Mouse (Mus musculus) CD8-positive naive resting alpha-beta T cell, adult 2 months (primary cell): Measurements from ENCODE around the gene Mon2.
"Not testable (repeated sequence)": the region's sequence is repeated elsewhere in the genome, so short reads cannot be mapped to it uniquely, and the experiment has no call there.

Source experiments
- DNase-seq, 2 experiments: peaks; one replicate each; pipeline ENCODE4 v3.0.0; 2022; ENCODE audit warnings: low read depth in 2 of 2, low spot score in 2 of 2

Mon2 gene

DNA sequence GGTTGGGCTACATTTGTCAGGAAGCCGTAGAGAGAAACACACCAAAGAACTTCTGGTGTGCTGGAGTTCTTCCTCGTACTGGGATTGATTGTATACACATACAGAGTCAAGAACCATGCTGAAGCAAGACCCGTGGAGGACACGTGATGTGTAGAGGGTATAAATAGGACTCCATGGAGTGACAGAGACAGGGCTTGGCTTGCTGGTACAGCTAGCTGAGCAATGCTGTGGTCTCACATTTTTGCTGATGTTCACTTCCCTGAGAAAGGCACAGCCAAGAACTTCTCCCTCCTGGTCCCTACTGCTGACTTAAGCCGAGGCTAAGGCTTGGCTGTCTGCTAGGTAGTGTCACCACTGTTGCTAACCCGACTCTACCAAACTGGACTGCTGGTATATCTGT, 15.5 kb downstream of the Mon2 start:
- DNase-seq, result no peak

DNA sequence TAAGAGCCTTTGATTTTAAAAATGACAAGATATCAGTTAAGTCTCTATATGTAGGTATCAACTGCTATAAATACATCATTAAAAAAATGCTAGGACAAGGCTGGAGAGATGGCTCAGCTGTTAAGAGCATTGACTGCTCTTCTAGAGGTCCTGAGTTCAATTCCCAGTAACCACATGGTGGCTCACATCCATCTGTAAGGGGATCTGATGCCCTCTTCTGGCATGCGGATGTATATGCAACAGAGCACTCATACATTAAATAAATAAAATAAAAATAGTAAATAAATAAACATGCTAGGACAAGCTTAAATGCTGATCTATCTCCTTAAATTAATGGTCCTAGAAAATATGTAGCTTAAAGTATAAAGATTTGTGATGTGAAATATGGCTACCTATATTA, 19.2 kb downstream of the Mon2 start:
- DNase-seq, result no peak

- no peak for DNase-seq
These were observed 19.8 kb downstream of the Mon2 start for GRCm38 (mm10) chr10:123056463-123056862.

GRCm38 (mm10) chr10:123055205-123056000, 20.9 kb downstream of the Mon2 start:
- no peak for DNase-seq

GRCm38 (mm10) chr10:123053557-123053956, 22.7 kb downstream of the Mon2 start:
- DNase-seq, result no peak

DNA sequence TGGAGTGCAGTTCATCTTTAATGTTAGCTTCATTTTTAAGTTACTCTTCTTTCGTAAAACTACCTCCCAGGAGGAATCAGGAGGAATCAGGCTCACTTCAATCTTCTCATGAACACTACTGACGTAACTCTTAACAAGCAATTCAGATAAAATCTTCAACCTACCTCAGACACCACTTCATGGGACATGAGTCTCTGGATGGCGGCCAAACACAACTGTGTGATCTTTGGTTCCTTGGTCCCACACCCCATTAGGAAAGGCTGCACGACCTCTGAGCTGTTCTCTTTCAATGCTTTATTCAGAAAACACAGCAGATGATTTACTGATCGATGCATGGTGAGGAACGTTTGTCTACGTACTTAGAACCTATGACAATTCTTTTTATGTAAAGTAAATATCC, 24.3 kb downstream of the Mon2 start:
- no peak for DNase-seq

DNA sequence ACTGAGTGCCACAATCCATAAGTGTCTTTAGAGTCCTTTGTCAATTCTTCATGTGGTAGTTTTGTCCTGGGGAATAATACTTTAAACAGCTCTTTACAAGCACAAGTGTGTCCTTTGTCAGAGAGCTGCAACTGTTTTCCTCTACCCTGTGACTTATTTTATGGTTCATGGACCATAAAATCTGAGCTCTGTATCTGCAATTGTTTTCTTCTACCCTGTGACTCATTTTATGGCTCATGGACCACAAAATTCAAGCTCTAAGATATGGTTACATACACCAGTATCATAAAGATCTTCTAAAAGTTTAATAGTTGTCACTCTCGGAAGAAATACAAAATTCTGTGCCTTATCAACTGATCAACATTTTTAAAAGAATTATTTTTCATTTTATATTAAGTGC, 27.6 kb downstream of the Mon2 start:
- no peak for DNase-seq

GRCm38 (mm10) chr10:123039936-123040335, 36.4 kb downstream of the Mon2 start:
- no peak for DNase-seq

- DNase-seq, result no peak
These were observed 44.1 kb downstream of the Mon2 start for GRCm38 (mm10) chr10:123032078-123032646.

DNA sequence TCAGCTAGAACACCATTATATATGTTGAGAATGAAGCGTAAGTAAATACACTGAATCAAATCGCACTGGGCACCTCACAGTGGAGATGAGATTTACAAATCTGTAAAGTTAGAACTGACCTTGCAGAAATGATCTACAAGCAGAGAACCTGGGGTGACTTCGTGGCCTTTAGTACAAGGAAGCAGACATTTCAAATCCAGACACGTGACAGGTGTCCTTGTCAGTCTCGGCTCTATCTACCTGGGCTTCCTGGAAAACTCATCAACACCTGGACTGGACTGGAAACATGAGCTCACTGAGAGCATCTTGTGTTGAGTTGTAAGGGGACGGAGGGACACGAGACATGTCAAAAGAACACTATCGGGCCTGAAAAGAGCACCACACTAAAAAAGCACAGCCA, 44.9 kb downstream of the Mon2 start:
- no peak for DNase-seq

GRCm38 (mm10) chr10:123030589-123030988, 45.7 kb downstream of the Mon2 start:
- no peak for DNase-seq

GRCm38 (mm10) chr10:123028949-123029348, 47.4 kb downstream of the Mon2 start:
- no peak for DNase-seq

DNA sequence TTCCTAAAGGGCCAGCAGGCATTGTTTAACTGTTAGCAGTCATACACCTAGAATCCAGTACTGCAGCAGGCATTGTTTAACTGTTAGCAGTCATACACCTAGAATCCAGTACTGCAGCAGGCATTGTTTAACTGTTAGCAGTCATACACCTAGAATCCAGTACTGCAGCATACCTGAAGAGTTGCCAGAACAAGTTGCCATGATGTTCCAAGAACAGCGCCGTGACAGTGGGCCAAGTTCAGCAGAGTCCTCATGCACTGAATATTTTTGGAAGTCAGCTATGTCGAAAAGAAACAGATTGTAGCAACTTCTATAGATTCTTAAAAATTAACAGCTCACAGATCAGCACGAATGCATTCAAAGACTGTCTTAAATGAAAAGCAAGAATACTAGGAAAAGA, 49.6 kb downstream of the Mon2 start:
- not testable (repeated sequence) for DNase-seq

GRCm38 (mm10) chr10:123013435-123013834, 62.9 kb downstream of the Mon2 start:
- no peak for DNase-seq

- DNase-seq, result no peak
These were observed 64.9 kb downstream of the Mon2 start for GRCm38 (mm10) chr10:123011421-123011820.

DNA sequence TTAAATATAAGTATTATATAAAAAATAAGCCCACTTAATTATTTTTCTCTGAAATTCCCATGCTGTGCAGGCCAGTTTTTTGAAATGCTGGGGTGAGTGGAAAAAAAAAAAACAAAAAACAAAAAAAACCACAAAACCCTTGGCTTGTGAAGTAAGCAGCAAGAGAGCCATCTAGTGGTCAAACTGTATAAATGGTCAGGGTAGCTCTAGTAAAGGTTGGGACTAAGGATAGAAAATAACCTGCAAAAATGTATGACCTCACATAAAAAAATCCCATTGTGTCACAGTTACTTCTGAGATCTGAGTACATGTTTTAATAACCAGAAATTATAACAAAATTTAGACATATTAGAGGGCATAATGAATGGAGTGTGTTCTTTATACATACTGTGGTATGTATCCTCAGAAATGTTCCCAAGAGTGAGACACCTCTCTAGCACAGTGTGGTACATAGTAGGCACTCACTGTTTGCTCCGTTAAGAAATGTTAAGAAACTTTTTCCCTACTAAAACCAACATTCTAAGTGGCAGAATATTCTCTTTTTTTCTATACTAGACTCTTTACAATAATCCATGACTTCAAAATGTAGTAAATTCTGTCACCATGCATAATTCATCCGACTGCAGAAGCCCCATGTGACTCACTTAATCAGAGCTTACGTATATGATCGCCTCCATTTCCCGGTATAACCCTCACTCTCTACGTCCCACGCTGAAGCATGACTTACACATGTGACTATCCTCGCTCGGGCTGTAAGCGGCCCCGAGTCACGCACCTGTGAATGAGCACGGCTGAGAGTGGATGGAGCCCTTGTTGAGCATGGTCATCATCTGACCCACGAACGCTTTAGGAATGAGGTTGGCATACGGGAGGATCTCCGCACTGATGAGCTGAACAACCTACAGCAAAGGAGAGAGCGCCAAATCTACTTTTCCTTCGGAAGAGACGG, 70.8 kb downstream of the Mon2 start:
- peak in 1 of 2 experiments; percentile 17 for DNase-seq

DNA sequence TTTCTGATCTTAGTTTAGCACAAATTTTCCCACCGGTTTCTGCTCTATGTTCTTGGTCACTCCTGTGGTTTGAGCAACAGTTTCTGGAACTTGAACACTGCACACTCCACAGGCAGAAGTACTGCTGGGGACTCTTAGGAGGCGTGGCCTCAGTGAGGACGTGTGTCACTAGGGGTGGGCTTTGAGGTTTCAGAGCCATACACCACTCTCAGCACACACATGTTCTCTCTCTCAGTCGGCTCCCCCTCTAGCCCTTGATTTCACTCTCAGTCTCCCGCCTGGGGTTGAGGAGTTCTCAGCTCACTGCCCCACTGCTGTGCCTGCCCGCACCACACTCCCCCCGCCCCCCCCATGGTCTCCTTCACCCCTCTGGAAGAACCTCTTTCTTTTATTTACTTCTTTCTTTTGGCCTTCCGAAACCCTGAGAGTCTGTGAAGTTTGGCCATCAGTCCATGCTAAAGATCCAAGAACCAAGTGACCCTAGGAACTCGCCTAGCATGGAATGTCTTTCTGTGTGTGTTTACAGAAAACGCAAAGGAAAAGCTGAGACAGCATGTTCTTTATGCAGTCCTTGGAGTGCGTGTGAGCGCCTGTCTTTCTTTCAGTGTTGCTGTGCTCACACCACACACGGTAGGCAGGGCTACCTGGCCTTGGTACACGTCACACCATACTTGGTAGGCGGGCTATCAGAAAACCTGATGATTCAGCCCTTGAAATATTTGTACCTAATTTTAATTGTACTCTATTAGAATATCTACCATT, 71.6 kb downstream of the Mon2 start:
- DNase-seq, result no peak

DNA sequence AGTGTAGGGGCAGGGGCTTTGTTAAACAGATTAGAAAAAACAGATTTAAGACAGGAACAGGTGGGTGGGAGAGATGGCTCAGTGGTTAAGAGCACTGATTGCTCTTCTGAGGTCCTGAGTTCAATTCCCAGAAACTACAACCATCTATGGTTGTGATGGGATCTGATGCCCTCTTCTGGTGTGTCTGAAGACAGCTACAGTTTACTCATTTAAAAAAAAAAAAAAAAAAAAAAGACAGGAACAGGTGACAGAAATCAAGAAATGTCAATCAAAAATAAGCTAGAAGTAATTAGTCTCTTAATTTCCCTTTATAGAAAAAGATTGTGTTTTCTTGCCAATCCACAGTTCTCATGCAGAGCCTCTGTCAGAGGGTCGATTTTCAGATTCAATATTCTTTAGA, 74.3 kb downstream of the Mon2 start:
- DNase-seq, result no peak

- DNase-seq, result no peak
These were observed 74.9 kb downstream of the Mon2 start for GRCm38 (mm10) chr10:123001363-123001762.

DNA sequence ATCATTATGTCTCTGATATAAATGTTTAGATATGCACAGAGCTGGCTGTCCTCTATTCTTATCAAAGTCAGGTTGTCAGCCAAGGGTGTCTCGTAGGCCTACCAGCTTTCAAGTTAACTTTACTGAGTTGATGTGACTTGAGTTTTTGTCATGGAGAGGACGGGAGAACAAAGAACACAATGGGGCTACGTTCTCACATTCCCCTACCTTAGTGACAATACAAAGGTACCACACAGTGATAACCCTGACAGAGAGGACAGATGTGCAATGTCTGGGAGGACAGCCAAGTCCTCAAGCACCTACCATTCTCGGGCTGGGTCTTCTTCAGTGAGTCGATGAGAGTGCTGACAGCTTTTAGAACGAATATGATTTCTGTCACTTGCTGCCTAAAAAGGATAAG, 76.9 kb downstream of the Mon2 start:
- no peak for DNase-seq

DNA sequence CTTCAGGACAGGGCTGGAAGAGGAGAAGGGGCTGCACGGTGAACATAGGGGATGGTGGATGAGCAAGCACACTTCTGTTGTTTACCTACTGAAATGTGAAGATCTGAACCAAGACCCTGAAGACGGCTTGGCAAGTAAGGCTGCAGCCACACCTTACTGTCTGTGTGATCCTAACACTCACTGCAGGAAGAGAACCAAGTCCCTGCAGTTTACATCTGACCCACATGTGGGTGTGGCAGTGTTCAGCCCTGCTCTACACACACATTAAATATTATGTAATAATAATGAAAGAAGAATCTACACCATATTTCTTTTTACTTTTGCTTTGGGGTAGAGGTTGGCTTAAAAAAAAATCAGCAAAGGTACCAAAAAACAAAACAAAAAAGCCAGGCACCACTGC, 78.5 kb downstream of the Mon2 start:
- DNase-seq, result no peak
